Mouse (Mus musculus) MEL-GATA-1-ER (cell line): ENCODE measurements around the gene Sctr.

ENCODE experiments used
- DNase-seq: peaks from one replicate; pipeline ENCODE4 v3.0.0-alpha.2; 2012; ENCODE audit warnings: low read depth; ENCODE audit errors: extremely low read depth

Sctr gene

GRCm38 (mm10) chr1:120069120-120069519 lies 62.4 kb downstream of the Sctr start:
- no peak for DNase-seq

- no peak for DNase-seq
Observed at GRCm38 (mm10) chr1:120070168-120070567, 63.5 kb downstream of the Sctr start.

- DNase-seq: no peak
Observed at GRCm38 (mm10) chr1:120071133-120071532, 64.4 kb downstream of the Sctr start.

- DNase-seq: no peak
Observed at GRCm38 (mm10) chr1:120072900-120073299, 66.2 kb downstream of the Sctr start.

- peak; percentile 46 for DNase-seq
Observed at GRCm38 (mm10) chr1:120073519-120074306, 67.0 kb downstream of the Sctr start, which contains the start of gene Tmem37. Gene Tmem37 (minus strand): TSS chr1:120074074.

GRCm38 (mm10) chr1:120074307-120074702 lies 67.6 kb downstream of the Sctr start:
- DNase-seq: no peak

GRCm38 (mm10) chr1:120074931-120075330 lies 68.2 kb downstream of the Sctr start:
- DNase-seq: no peak

- DNase-seq: peak; percentile 65
Observed at GRCm38 (mm10) chr1:120075507-120075906, 68.8 kb downstream of the Sctr start.

GRCm38 (mm10) chr1:120077746-120078410 lies 71.2 kb downstream of the Sctr start:
- no peak for DNase-seq

- no peak for DNase-seq
Observed at GRCm38 (mm10) chr1:120080632-120081031, 73.9 kb downstream of the Sctr start.

GRCm38 (mm10) chr1:120082957-120083585 lies 76.4 kb downstream of the Sctr start:
- DNase-seq: no peak

GRCm38 (mm10) chr1:120083921-120084517 lies 77.3 kb downstream of the Sctr start:
- no peak for DNase-seq

- DNase-seq: no peak
Observed at GRCm38 (mm10) chr1:120085696-120086095, 79.0 kb downstream of the Sctr start.

- DNase-seq: no peak
Observed at GRCm38 (mm10) chr1:120086644-120087043, 80.0 kb downstream of the Sctr start.

GRCm38 (mm10) chr1:120089180-120089579 lies 82.5 kb downstream of the Sctr start:
- DNase-seq: no peak

GRCm38 (mm10) chr1:120090880-120091570 lies 84.3 kb downstream of the Sctr start:
- no peak for DNase-seq

- DNase-seq: peak; percentile 59
Observed at GRCm38 (mm10) chr1:120093482-120094134, 86.9 kb downstream of the Sctr start.

- peak; percentile 50 for DNase-seq
Observed at GRCm38 (mm10) chr1:120094920-120095319, 88.2 kb downstream of the Sctr start.

GRCm38 (mm10) chr1:120098327-120098726 lies 91.6 kb downstream of the Sctr start:
- DNase-seq: no peak

- DNase-seq: no peak
Observed at GRCm38 (mm10) chr1:120099483-120099882, 92.8 kb downstream of the Sctr start.
